Mouse (Mus musculus): ENCODE data around the gene Gpi1. TPM values are rescaled to one million over a fixed set of nuclear protein-coding genes. Genes with fewer than 3 reads are reported as not detected.
"Not testable (repeated sequence)": the region's sequence is repeated elsewhere in the genome, so short reads cannot be mapped to it uniquely, and the experiment has no call there.

Gpi1 gene
- polyA plus RNA-seq, 1 experiment, result 1,085 TPM

DNA sequence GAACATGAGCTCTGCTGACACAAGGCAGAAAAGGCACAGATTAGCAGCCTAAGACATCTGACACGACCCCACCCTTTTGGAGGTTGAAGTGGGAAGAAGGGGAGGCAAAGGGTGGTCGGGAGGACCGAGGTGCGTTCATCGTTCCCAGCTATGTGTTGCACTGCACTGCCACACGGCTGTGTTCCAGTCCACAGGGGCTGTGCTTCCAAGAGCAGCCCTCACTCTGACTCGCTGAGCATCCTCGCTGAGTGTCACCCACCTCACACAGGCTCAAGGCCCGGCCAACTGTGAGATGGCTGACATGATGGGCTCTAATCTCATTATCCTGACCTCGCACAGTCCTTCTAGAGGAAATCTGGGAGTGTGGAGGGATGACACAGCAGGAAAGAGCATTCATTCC lies 13.7 kb downstream of the Gpi1 start:
- no peak overlapping the region for H3K4me3 ChIP-seq (ENCODE audit: insufficient read depth, low read depth, low read length)
- H3K4me1 ChIP-seq (ENCODE audit: control insufficient read depth, insufficient read depth, insufficient read length, low read length), result peaks cover 4% of the 10 kb centered on the region
- H3K27ac ChIP-seq (replicated peaks; ENCODE audit: low read depth, low read length), result no peak overlapping the region

- Histone ChIP-seq H3K4me1 (ENCODE audit: control insufficient read depth, insufficient read depth, insufficient read length, low read length) (peaks cover 4% of the 10 kb centered on the region), H3K4me3 (ENCODE audit: insufficient read depth, low read depth, low read length) (no peak overlapping the region), H3K27ac (replicated peaks; ENCODE audit: low read depth, low read length) (no peak overlapping the region)
Measured at GRCm38 (mm10) chr7:34215481-34215880, 14.7 kb downstream of the Gpi1 start.

GRCm38 (mm10) chr7:34214644-34215043 lies 15.5 kb downstream of the Gpi1 start:
- peaks cover 4% of the 10 kb centered on the region for H3K4me1 ChIP-seq (ENCODE audit: control insufficient read depth, insufficient read depth, insufficient read length, low read length)
- H3K4me3 ChIP-seq (ENCODE audit: insufficient read depth, low read depth, low read length), result no peak overlapping the region
- H3K27ac ChIP-seq (replicated peaks; ENCODE audit: low read depth, low read length), result no peak overlapping the region

- H3K27ac ChIP-seq (replicated peaks; ENCODE audit: low read depth, low read length), result no peak overlapping the region
- no peak overlapping the region for H3K4me3 ChIP-seq (ENCODE audit: insufficient read depth, low read depth, low read length)
- peaks cover 4% of the 10 kb centered on the region for H3K4me1 ChIP-seq (ENCODE audit: control insufficient read depth, insufficient read depth, insufficient read length, low read length)
Measured at GRCm38 (mm10) chr7:34213281-34213680, 16.9 kb downstream of the Gpi1 start.

DNA sequence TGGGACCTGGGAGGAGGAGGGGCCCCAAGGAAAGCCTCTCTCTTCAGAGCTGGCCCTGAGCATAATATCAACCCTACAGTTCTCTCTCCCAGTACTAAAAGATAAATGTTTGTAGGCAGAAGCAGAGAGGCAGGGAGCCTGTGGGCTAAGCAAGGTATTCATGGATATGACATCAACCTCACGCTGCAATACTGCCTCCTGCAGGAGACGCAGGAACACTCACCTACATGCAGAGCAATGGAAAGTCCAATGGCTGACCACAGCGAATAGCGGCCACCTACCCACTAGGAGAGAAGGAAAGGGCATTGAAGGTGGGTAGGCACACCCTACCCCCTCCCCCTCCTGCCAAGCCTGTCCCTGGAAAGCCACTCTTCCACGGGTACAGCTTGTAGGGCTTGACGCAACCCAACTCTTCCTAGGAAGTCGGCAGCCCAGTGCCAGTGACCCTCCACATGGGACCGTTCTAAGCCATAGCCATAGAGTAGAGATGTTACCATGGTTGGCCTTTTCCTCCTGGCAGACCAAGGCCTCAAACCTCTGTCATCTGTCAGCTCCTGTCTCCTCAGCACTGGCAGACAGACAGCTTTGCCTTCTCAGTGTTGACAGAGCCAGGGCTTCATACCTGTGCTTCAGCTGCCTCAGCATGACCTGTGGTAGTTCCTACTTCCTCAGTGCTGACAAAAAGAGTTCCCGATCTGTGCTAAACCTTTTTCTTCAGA lies 21.9 kb downstream of the Gpi1 start:
- H3K27ac ChIP-seq (replicated peaks; ENCODE audit: low read depth, low read length), result no peak overlapping the region
- H3K4me1 ChIP-seq (ENCODE audit: control insufficient read depth, insufficient read depth, insufficient read length, low read length), result no peaks in the 10 kb centered on the region
- no peak overlapping the region for H3K4me3 ChIP-seq (ENCODE audit: insufficient read depth, low read depth, low read length)

DNA sequence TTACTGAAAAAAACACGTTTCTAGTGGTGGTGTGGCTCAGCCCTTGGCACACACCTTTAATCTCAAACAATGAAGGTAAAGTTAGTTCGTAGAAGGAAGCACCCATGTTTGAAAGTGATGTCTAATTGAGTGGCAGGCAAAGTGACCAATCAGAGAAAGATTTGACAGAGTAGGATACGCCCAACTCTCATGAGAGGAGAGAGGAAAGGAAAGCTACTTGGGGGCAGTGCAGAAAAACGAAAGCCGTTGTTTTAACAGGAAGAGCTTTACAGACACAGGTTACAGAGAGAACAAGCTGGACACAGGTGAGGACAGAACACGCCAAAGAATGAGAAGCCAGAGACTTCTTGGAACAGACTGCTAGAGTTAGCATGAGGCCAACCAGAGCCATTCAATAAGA lies 23.8 kb downstream of the Gpi1 start:
- H3K4me3 ChIP-seq (ENCODE audit: insufficient read depth, low read depth, low read length), result no peak overlapping the region
- H3K4me1 ChIP-seq (ENCODE audit: control insufficient read depth, insufficient read depth, insufficient read length, low read length), result no peaks in the 10 kb centered on the region
- H3K27ac ChIP-seq (replicated peaks; ENCODE audit: low read depth, low read length), result no peak overlapping the region

DNA sequence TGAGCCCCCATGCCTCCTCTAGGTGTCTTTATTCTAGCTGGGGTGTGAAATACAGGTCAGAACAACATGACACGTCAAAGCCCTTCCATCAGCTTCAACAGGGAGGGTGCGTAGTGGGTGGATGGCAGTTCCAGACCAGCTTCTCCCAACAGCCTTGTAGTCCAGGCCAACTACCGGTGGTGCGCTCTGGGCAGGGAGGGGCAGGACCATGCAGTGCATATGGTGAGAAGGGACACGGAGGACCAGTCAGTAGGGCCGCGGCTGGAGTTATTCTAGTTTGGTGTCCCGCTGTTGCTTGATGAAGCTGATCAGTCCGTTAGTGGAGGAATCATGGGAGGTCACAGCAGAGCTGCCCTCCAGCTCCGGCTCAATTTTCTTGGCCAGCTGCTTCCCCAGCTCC lies 28.0 kb downstream of the Gpi1 start:
- not testable (repeated sequence) for H3K27ac ChIP-seq (replicated peaks; ENCODE audit: low read depth, low read length); H3K4me1 ChIP-seq (ENCODE audit: control insufficient read depth, insufficient read depth, insufficient read length, low read length); H3K4me3 ChIP-seq (ENCODE audit: insufficient read depth, low read depth, low read length)

DNA sequence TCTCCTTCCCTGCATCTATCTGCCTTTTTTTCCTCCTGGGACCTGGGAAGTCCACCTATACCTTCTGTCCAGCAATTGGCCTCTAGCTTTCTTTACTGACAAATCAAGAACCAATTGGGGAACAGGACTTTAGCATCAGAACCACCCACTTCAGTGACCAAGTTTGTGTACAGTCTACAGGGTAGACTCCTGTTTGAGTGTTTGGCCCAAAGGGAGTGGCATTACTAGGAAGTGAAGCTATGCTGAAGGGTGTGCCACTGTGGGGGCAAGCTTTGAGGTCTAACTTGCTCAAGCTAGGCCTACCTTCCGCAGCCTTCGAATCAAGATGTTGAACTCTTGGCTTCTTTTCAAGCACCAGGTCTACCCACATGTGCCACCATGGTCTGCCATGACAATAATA lies 29.3 kb downstream of the Gpi1 start:
- H3K27ac ChIP-seq (replicated peaks; ENCODE audit: low read depth, low read length), result no peak overlapping the region
- no peak overlapping the region for H3K4me3 ChIP-seq (ENCODE audit: insufficient read depth, low read depth, low read length)
- no peaks in the 10 kb centered on the region for H3K4me1 ChIP-seq (ENCODE audit: control insufficient read depth, insufficient read depth, insufficient read length, low read length)

GRCm38 (mm10) chr7:34198346-34198745 lies 31.8 kb downstream of the Gpi1 start:
- Histone ChIP-seq H3K4me1 (ENCODE audit: control insufficient read depth, insufficient read depth, insufficient read length, low read length) (peaks cover 2% of the 10 kb centered on the region; the same call in 1 of the 2 replicates), H3K4me3 (ENCODE audit: insufficient read depth, low read depth, low read length) (no peak overlapping the region), H3K27ac (replicated peaks; ENCODE audit: low read depth, low read length) (no peak overlapping the region)

DNA sequence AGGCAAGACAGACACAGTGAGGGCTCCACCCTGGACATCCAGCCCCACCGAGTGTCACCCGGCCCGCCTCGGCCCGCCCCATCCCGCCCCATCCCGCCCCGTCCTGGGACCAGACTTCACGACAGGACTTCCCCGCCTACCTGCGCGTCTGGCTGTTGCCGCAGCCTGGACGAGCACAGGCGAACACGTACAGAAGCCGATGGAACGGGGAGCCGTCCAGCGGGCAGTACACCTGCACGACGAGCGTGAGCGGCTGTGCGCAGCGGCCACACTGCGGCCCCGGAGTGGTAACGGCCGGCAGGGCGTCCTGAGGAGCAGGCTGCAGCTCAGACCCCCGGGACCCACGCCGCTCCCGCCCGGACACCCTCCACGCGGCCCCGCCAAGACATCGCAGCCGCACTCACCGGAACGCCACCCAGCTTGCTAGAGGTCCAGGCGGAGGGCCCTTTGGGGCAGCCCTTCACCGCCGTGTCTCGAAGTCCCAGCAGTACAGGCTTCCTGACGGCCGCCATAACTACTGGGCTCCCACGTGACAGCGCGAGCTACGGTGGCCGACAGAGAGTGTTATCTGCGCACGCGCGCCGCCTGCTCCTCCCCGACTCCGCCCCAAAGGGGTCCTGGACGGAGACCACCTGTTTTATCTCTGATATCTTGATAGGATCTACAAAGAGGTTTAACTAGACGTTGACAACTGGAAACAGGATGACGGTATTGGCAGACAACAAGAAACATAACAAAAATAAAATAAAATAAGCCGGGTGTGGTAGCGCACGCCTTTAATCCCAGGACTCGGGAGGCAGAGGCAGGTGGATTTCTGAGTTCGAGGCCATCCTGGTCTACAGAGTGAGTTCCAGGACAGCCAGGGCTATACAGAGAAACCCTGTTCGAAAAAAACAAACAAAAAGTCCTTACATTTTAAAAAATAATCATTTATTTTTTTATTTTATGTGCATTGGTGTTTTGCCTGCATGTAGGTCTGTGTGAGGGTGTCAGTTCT lies 33.7 kb downstream of the Gpi1 start, which contains the start of gene Pdcd2l:
Gene Pdcd2l, minus strand, starts transcription at position 530 of the 997 bp plus-strand sequence.
- peak within 1 kb of the TSS; percentile 52 for H3K27ac ChIP-seq (replicated peaks; ENCODE audit: low read depth, low read length)
- H3K4me1 ChIP-seq (ENCODE audit: control insufficient read depth, insufficient read depth, insufficient read length, low read length), result peaks cover 2% of the 10 kb centered on the region; the same call in 1 of the 2 replicates
- peak within 1 kb of the TSS; percentile 84 for H3K4me3 ChIP-seq (ENCODE audit: insufficient read depth, low read depth, low read length)

GRCm38 (mm10) chr7:34195632-34196031 lies 34.5 kb downstream of the Gpi1 start:
- H3K27ac ChIP-seq (replicated peaks; ENCODE audit: low read depth, low read length), result peak overlapping the region; percentile 52; the same call in 1 of the 2 replicates
- peak overlapping the region; percentile 84 for H3K4me3 ChIP-seq (ENCODE audit: insufficient read depth, low read depth, low read length)
- H3K4me1 ChIP-seq (ENCODE audit: control insufficient read depth, insufficient read depth, insufficient read length, low read length), result peaks cover 2% of the 10 kb centered on the region; the same call in 1 of the 2 replicates

DNA sequence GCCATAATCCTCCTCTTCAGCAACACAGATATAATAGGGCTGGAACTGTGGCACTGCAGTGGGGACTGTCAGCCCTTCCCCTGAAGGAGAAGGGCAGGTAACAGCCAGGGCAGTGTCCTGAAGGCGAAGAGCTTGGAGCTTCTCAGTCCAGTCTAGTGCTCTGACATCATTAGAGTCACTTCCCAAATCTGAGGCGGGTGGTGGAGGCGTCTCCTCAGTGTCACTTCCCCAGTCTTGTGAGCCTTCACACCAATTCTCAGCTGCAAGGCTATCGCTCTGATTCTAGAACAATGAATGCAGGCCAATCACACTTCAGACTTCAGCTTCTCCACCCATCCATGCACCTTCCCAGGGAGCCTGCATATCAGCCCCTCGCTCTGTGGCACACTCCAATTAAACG lies 37.3 kb downstream of the Gpi1 start:
- H3K4me3 ChIP-seq (ENCODE audit: insufficient read depth, low read depth, low read length), result no peak overlapping the region
- H3K4me1 ChIP-seq (ENCODE audit: control insufficient read depth, insufficient read depth, insufficient read length, low read length), result peaks cover 2% of the 10 kb centered on the region; the same call in 1 of the 2 replicates
- peak overlapping the region; percentile 60 for H3K27ac ChIP-seq (replicated peaks; ENCODE audit: low read depth, low read length)

DNA sequence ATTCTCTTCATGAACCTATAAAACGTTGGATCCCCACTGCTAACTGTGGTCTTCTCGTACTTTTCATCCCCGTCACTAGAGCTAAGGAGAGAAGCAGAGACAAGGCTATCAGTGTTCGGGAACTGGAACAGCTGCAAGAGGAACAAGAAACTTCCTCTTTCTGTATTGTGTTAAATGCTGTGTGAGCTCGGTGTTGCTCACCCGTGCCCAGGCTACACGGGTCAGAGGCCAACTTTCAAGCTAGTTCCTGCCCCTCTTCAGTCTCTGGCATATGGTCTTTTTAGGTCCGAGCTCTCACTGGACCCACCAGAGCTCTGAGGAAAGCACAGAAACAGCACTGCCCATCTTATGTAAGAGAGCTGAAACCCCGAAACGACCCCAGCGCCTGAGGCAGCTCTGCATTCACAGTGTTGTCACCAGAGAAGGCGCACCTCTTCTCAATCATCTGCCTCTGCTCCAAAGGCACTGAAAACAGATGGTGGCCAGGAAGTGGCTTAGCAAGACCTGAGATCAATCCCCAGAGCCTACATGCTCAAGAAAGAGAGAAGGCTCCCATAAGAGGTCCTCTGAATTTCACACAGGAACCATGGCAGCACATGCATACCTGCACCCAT lies 40.7 kb downstream of the Gpi1 start:
- peaks cover 2% of the 10 kb centered on the region; the same call in 1 of the 2 replicates for H3K4me1 ChIP-seq (ENCODE audit: control insufficient read depth, insufficient read depth, insufficient read length, low read length)
- H3K4me3 ChIP-seq (ENCODE audit: insufficient read depth, low read depth, low read length), result no peak overlapping the region
- peak overlapping the region; percentile 63 for H3K27ac ChIP-seq (replicated peaks; ENCODE audit: low read depth, low read length)

DNA sequence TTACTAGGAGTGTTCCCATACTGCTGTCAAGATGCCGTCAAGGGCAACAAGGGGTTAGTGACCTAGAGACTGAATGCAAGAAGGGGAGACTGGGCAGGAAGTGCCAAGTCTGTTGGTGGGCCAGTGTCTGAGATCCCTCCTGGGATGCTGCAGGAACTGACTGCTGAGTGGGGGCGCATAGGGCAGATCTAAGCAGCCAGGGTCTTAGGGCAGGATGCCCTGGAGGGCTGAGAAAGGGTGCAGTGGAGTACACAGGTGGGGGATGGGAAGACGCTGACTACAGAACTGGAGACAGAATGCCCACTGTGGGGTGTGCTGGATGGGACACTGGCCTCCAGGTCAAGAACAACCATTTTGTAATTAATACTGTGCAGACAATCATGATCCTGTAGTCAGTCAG lies 46.3 kb downstream of the Gpi1 start:
- no peaks in the 10 kb centered on the region for H3K4me1 ChIP-seq (ENCODE audit: control insufficient read depth, insufficient read depth, insufficient read length, low read length)
- no peak overlapping the region for H3K27ac ChIP-seq (replicated peaks; ENCODE audit: low read depth, low read length)
- no peak overlapping the region for H3K4me3 ChIP-seq (ENCODE audit: insufficient read depth, low read depth, low read length)

- H3K4me1 ChIP-seq (ENCODE audit: control insufficient read depth, insufficient read depth, insufficient read length, low read length), result no peaks in the 10 kb centered on the region
- no peak overlapping the region for H3K27ac ChIP-seq (replicated peaks; ENCODE audit: low read depth, low read length)
- no peak overlapping the region for H3K4me3 ChIP-seq (ENCODE audit: insufficient read depth, low read depth, low read length)
Measured at GRCm38 (mm10) chr7:34183356-34183755, 46.8 kb downstream of the Gpi1 start.

All from brown adipose tissue, adult 24 weeks (tissue).